Mouse (Mus musculus): Measurements from ENCODE around the gene Tbc1d7.

GRCm38 (mm10) chr13:43191290-43191689, 20.0 kb upstream of the Tbc1d7 start:
- TF ChIP-seq CTCF (IDR thresholded peaks at IDR 0.05; ENCODE audit: borderline replicate concordance, insufficient read depth, low read length) = no peak
- TF ChIP-seq POLR2A (IDR thresholded peaks at IDR 0.05; ENCODE audit: low read depth, low read length) = no peak

Data from embryonic fibroblast, embryonic 13.5 days (primary cell).